Mouse (Mus musculus): ENCODE data around the gene Thbs2. TPM values are rescaled to one million over a fixed set of nuclear protein-coding genes. Genes with fewer than 3 reads are reported as not detected.
"Not testable (repeated sequence)": the region's sequence is repeated elsewhere in the genome, so short reads cannot be mapped to it uniquely, and the experiment has no call there.

Thbs2 gene
- total RNA-seq, 1 experiment = 4.5 TPM

DNA sequence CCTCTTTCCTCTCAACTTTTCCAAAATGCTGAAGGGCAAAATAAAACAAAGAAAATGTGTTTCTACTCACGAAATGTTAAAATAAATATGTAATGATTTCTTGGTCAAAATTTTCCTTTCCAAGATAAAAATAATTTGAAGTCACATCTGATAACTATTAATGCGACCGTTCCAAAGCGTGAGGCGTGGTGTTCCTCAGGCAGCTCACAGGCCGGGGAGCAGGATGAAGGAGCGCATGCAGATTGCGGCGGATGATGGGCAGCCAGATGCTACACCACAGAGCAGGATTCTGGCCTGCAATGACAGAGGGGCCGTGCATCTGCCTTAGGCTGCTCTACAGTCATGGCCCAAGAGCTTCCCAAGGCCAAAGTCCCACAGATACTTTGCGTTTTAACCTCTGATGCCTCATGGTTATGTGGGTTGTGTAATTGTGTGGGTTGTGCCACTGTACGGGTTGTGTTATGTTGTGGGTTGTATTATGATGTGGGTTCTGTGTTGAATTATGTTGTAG is 66.2 kb downstream of the Thbs2 start:
- no peak for TF ChIP-seq CHD2 (IDR thresholded peaks at IDR 0.05; ENCODE audit: low read depth, low read length)
- no peak for TF ChIP-seq ZNF384 (IDR thresholded peaks at IDR 0.05; ENCODE audit: low read depth, low read length)
- TF ChIP-seq ZC3H11A (IDR thresholded peaks at IDR 0.05; ENCODE audit: borderline replicate concordance, low read depth, low read length) = no peak
- TF ChIP-seq HCFC1 (IDR thresholded peaks at IDR 0.05; ENCODE audit: borderline replicate concordance, insufficient read depth, low read length) = no peak
- TF ChIP-seq MAFK (IDR thresholded peaks at IDR 0.05; ENCODE audit: insufficient read depth, low read depth, low read length) = no peak
- in situ Hi-C loops (cut with MboI; ENCODE audit: low sequenced_read_pairs in 2 of 2, unreplicated experiment in 2 of 2) = no loop called here
- no peaks in the 10 kb centered on the region; a peak in 1 of 4 replicates for H3K4me1 ChIP-seq (ENCODE audit: control insufficient read depth in 2 of 2, insufficient read depth in 2 of 2, low read length in 2 of 2, poor library complexity in 1 of 2)
- DNase-seq (ENCODE audit: low read depth, low spot score) = no peak
- H3K9me3 ChIP-seq (ENCODE audit: control insufficient read depth, insufficient read depth, low read depth, low read length) = no peaks in the 10 kb centered on the region
- H3K4me3 ChIP-seq (ENCODE audit: insufficient read depth in 1 of 2, low read depth in 1 of 2, low read length in 2 of 2, poor library complexity in 1 of 2, severe bottlenecking in 1 of 2) = no peak overlapping the region
- no peaks in the 10 kb centered on the region for H3K36me3 ChIP-seq (ENCODE audit: control insufficient read depth, insufficient read depth, low read length, poor library complexity, severe bottlenecking)
- H3K27ac ChIP-seq (ENCODE audit: insufficient read depth, low read depth, low read length, poor library complexity, severe bottlenecking) = no peak overlapping the region
- H3K9ac ChIP-seq (ENCODE audit: insufficient read depth, low read depth, low read length, poor library complexity, severe bottlenecking) = no peak overlapping the region

DNA sequence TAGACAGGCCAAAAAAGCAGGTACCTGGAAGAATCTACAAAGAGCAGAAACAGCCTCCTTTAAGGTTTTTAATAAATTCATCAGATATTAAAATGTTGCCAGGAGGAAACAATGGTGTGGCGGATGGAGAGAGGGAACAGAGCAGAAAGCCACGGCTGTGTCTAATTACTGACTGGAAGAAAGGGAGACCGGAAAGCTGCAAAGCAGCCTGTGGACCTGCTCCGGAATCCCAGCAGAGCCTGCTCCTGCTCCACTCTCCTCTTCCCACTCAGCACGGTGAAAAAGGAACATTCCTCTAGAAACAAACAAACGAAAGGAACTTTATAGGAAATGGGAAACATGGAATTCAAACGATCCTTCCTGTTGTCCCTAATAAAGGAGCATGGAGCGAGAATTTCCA is 69.6 kb downstream of the Thbs2 start:
- TF ChIP-seq ZC3H11A (IDR thresholded peaks at IDR 0.05; ENCODE audit: borderline replicate concordance, low read depth, low read length) = no peak
- TF ChIP-seq HCFC1 (IDR thresholded peaks at IDR 0.05; ENCODE audit: borderline replicate concordance, insufficient read depth, low read length) = no peak
- TF ChIP-seq ZNF384 (IDR thresholded peaks at IDR 0.05; ENCODE audit: low read depth, low read length) = no peak
- no peak for TF ChIP-seq MAFK (IDR thresholded peaks at IDR 0.05; ENCODE audit: insufficient read depth, low read depth, low read length)
- TF ChIP-seq CHD2 (IDR thresholded peaks at IDR 0.05; ENCODE audit: low read depth, low read length) = no peak
- Histone ChIP-seq H3K4me1 (ENCODE audit: control insufficient read depth in 2 of 2, insufficient read depth in 2 of 2, low read length in 2 of 2, poor library complexity in 1 of 2) (no peaks in the 10 kb centered on the region; a peak in 1 of 4 replicates), H3K27ac (ENCODE audit: insufficient read depth, low read depth, low read length, poor library complexity, severe bottlenecking) (no peak overlapping the region), H3K4me3 (ENCODE audit: insufficient read depth in 1 of 2, low read depth in 1 of 2, low read length in 2 of 2, poor library complexity in 1 of 2, severe bottlenecking in 1 of 2) (no peak overlapping the region), H3K9me3 (ENCODE audit: control insufficient read depth, insufficient read depth, low read depth, low read length) (no peaks in the 10 kb centered on the region), H3K36me3 (ENCODE audit: control insufficient read depth, insufficient read depth, low read length, poor library complexity, severe bottlenecking) (no peaks in the 10 kb centered on the region), H3K9ac (ENCODE audit: insufficient read depth, low read depth, low read length, poor library complexity, severe bottlenecking) (no peak overlapping the region)
- in situ Hi-C loops (cut with MboI; ENCODE audit: low sequenced_read_pairs in 2 of 2, unreplicated experiment in 2 of 2) = no loop called here
- no peak for DNase-seq (ENCODE audit: low read depth, low spot score)

DNA sequence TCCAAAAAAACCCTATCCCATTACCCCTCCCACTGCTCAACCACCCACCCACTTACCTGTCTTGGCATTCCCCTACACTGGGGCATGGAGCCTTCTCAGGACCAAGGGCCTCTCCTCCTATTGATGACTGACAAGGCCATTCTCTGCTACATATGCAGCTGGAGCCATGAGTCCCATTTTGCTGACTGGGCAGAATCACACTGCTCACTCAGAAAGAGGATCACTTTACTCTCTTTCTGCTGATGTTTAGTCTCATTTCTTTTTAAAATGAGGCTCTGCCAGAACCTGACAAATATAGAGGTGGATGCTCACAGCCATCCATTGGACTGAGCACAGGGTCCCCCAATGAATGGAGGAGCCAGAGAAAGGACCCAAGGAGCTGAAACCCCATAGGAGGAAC is 73.0 kb downstream of the Thbs2 start:
- H3K27ac ChIP-seq (ENCODE audit: insufficient read depth, low read depth, low read length, poor library complexity, severe bottlenecking); H3K4me1 ChIP-seq (ENCODE audit: control insufficient read depth in 2 of 2, insufficient read depth in 2 of 2, low read length in 2 of 2, poor library complexity in 1 of 2); DNase-seq (ENCODE audit: low read depth, low spot score); H3K36me3 ChIP-seq (ENCODE audit: control insufficient read depth, insufficient read depth, low read length, poor library complexity, severe bottlenecking); H3K9me3 ChIP-seq (ENCODE audit: control insufficient read depth, insufficient read depth, low read depth, low read length); H3K9ac ChIP-seq (ENCODE audit: insufficient read depth, low read depth, low read length, poor library complexity, severe bottlenecking); in situ Hi-C loops (cut with MboI; ENCODE audit: low sequenced_read_pairs in 2 of 2, unreplicated experiment in 2 of 2); H3K4me3 ChIP-seq (ENCODE audit: insufficient read depth in 1 of 2, low read depth in 1 of 2, low read length in 2 of 2, poor library complexity in 1 of 2, severe bottlenecking in 1 of 2): not testable (repeated sequence)
- peak; percentile 75 for TF ChIP-seq MAFK (IDR thresholded peaks at IDR 0.05; ENCODE audit: insufficient read depth, low read depth, low read length)

DNA sequence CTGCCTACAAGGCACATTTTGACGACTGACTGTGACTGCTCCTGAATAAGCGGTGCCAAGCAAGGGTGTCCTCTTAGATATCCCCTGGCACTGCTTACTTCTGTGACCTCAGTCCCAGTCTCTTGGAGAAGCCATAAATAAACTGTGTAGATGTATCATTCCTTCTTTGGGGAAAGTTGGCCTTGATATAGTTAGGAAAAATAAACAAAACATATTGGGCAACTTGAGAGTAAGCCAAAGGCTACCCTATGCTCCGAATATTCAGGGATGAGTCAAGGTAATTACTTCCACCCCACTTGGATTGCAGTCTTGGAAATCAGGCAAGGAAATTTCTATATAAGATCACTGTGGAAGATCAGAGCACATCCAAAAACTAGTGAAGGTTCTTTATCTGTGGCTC is 74.0 kb downstream of the Thbs2 start:
- Histone ChIP-seq H3K4me1 (ENCODE audit: control insufficient read depth in 2 of 2, insufficient read depth in 2 of 2, low read length in 2 of 2, poor library complexity in 1 of 2) (no peaks in the 10 kb centered on the region), H3K36me3 (ENCODE audit: control insufficient read depth, insufficient read depth, low read length, poor library complexity, severe bottlenecking) (no peaks in the 10 kb centered on the region), H3K27ac (ENCODE audit: insufficient read depth, low read depth, low read length, poor library complexity, severe bottlenecking) (no peak overlapping the region), H3K9ac (ENCODE audit: insufficient read depth, low read depth, low read length, poor library complexity, severe bottlenecking) (no peak overlapping the region), H3K4me3 (ENCODE audit: insufficient read depth in 1 of 2, low read depth in 1 of 2, low read length in 2 of 2, poor library complexity in 1 of 2, severe bottlenecking in 1 of 2) (no peak overlapping the region), H3K9me3 (ENCODE audit: control insufficient read depth, insufficient read depth, low read depth, low read length) (no peaks in the 10 kb centered on the region)
- TF ChIP-seq HCFC1 (IDR thresholded peaks at IDR 0.05; ENCODE audit: borderline replicate concordance, insufficient read depth, low read length) (no peak), CHD2 (IDR thresholded peaks at IDR 0.05; ENCODE audit: low read depth, low read length) (no peak), ZC3H11A (IDR thresholded peaks at IDR 0.05; ENCODE audit: borderline replicate concordance, low read depth, low read length) (no peak), MAFK (IDR thresholded peaks at IDR 0.05; ENCODE audit: insufficient read depth, low read depth, low read length) (no peak), ZNF384 (IDR thresholded peaks at IDR 0.05; ENCODE audit: low read depth, low read length) (no peak)
- no peak for DNase-seq (ENCODE audit: low read depth, low spot score)
- in situ Hi-C loops (cut with MboI; ENCODE audit: low sequenced_read_pairs in 2 of 2, unreplicated experiment in 2 of 2) = no loop called here

DNA sequence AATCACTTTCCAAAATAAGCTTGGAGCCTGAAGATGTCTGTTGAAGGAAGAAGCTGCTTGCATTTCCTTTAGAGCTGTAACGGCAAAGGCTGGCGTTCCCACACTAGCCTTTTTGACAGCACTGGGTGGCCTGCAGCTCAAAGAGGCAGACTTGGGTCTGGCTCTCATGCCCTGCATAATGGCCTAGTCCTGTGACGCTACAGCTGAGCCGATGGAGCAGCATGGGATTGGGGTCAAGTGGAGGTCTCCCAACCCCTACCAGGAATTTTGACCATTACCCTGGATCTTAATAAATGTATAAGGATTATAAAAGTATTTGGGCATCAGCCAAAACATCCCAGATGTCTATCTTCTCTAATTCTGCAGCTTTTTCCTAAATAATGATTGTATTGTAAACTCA is 75.0 kb downstream of the Thbs2 start:
- Histone ChIP-seq H3K36me3 (ENCODE audit: control insufficient read depth, insufficient read depth, low read length, poor library complexity, severe bottlenecking) (no peaks in the 10 kb centered on the region), H3K27ac (ENCODE audit: insufficient read depth, low read depth, low read length, poor library complexity, severe bottlenecking) (no peak overlapping the region), H3K4me1 (ENCODE audit: control insufficient read depth in 2 of 2, insufficient read depth in 2 of 2, low read length in 2 of 2, poor library complexity in 1 of 2) (no peaks in the 10 kb centered on the region), H3K4me3 (ENCODE audit: insufficient read depth in 1 of 2, low read depth in 1 of 2, low read length in 2 of 2, poor library complexity in 1 of 2, severe bottlenecking in 1 of 2) (no peak overlapping the region), H3K9me3 (ENCODE audit: control insufficient read depth, insufficient read depth, low read depth, low read length) (no peaks in the 10 kb centered on the region), H3K9ac (ENCODE audit: insufficient read depth, low read depth, low read length, poor library complexity, severe bottlenecking) (no peak overlapping the region)
- TF ChIP-seq CHD2 (IDR thresholded peaks at IDR 0.05; ENCODE audit: low read depth, low read length) (no peak), HCFC1 (IDR thresholded peaks at IDR 0.05; ENCODE audit: borderline replicate concordance, insufficient read depth, low read length) (no peak), MAFK (IDR thresholded peaks at IDR 0.05; ENCODE audit: insufficient read depth, low read depth, low read length) (no peak), ZC3H11A (IDR thresholded peaks at IDR 0.05; ENCODE audit: borderline replicate concordance, low read depth, low read length) (no peak), ZNF384 (IDR thresholded peaks at IDR 0.05; ENCODE audit: low read depth, low read length) (no peak)
- DNase-seq (ENCODE audit: low read depth, low spot score) = no peak
- in situ Hi-C loops (cut with MboI; ENCODE audit: low sequenced_read_pairs in 2 of 2, unreplicated experiment in 2 of 2) = no loop called here

Other genes with a start within 250 kb of the Thbs2 start
- 1.9 and 2.0 TPM in 2 replicates for gene Wdr27, start 248.9 kb upstream of the Thbs2 start, total RNA-seq (2012; rRNA removed)
- gene 1600012H06Rik, start 248.9 kb upstream of the Thbs2 start, total RNA-seq (2012; rRNA removed) = 29.7 and 34.7 TPM in 2 replicates